Mouse (Mus musculus) forebrain, postnatal 0 days (tissue): Measurements from ENCODE around the gene Cfap99. TPM values are rescaled to one million over a fixed set of nuclear protein-coding genes. Genes with fewer than 3 reads are reported as not detected.

Experiments used
- ATAC-seq: fragments of 200-750 bp; cut with Nextera tagmentation; 2 replicates; pipeline ENCODE4 v1.8.0; 2017; ENCODE audit warnings: mild to moderate bottlenecking, moderate library complexity
- DNase-seq: peaks from one replicate; pipeline ENCODE4 v3.0.0-alpha.2; 2015
- H3K27ac ChIP-seq: fragments of 300-500 bp; sonication (generic); 2 replicates; pipeline ENCODE4 v1.5.1; 2014; ENCODE audit warnings: low read depth, mild to moderate bottlenecking, antibody characterized with exemption, low read length, moderate library complexity, mixed read lengths
- H3K27me3 ChIP-seq: fragments of 300-500 bp; sonication (generic); 2 replicates; pipeline ENCODE4 v1.6.1; 2014; ENCODE audit warnings: mild to moderate bottlenecking, low read length, mixed read lengths; ENCODE audit not compliant: insufficient read depth
- H3K36me3 ChIP-seq: fragments of 300-500 bp; sonication (generic); 2 replicates; pipeline ENCODE4 v1.6.1; 2014; ENCODE audit warnings: mild to moderate bottlenecking, moderate library complexity; ENCODE audit not compliant: insufficient read depth
- H3K4me1 ChIP-seq: fragments of 300-500 bp; sonication (generic); 2 replicates; pipeline ENCODE4 v1.6.1; 2014; ENCODE audit warnings: antibody characterized with exemption; ENCODE audit not compliant: insufficient read depth
- H3K4me2 ChIP-seq: fragments of 300-500 bp; sonication (generic); 2 replicates; pipeline ENCODE4 v1.6.1; 2014; ENCODE audit warnings: low read depth, mild to moderate bottlenecking, moderate library complexity
- H3K4me3 ChIP-seq: fragments of 300-500 bp; sonication (generic); 2 replicates; pipeline ENCODE4 v1.5.1; 2014; ENCODE audit warnings: low read depth, low read length, mixed read lengths
- H3K9ac ChIP-seq: fragments of 300-500 bp; sonication (generic); 2 replicates; pipeline ENCODE4 v1.6.1; 2014; ENCODE audit warnings: mild to moderate bottlenecking
- H3K9me3 ChIP-seq: fragments of 300-500 bp; sonication (generic); 2 replicates; pipeline ENCODE4 v1.6.1; 2016; ENCODE audit warnings: low read length
- CTCF ChIP-seq: sonication (generic); IDR thresholded peaks from 2 replicates; pipeline ENCODE4 v1.5.1; 2016; ENCODE audit warnings: antibody characterized with exemption, control low read depth, low read depth
- WGBS: fragments of 180-500 bp; shearing (Covaris S2); extraction: QIAGEN DNeasy Blood & Tissue Kit; methylation state at CpG from one replicate; pipeline ENCODE4 v1.1.7; 2014; 5-methylcytosine and 5-hydroxymethylcytosine counted together
- polyA plus RNA-seq: library from polyadenylated mRNA; unstranded; fragments of >200 nt; fragmentation: Nextera tagmentation; extraction: Ambion mirVana; gene quantifications from 2 replicates; pipeline ENCODE4 v1.2.1, GENCODE M21; 2015
- total RNA-seq: library from RNA; depleted of rRNA; stranded (reverse); fragments of >200 nt; gene quantifications from 2 replicates; pipeline ENCODE4 v1.2.3, GENCODE M21; 2014

Cfap99 gene
- total and polyA plus RNA-seq, 2 experiments from 2014 or later, result 0.23 to 0.24 TPM

DNA sequence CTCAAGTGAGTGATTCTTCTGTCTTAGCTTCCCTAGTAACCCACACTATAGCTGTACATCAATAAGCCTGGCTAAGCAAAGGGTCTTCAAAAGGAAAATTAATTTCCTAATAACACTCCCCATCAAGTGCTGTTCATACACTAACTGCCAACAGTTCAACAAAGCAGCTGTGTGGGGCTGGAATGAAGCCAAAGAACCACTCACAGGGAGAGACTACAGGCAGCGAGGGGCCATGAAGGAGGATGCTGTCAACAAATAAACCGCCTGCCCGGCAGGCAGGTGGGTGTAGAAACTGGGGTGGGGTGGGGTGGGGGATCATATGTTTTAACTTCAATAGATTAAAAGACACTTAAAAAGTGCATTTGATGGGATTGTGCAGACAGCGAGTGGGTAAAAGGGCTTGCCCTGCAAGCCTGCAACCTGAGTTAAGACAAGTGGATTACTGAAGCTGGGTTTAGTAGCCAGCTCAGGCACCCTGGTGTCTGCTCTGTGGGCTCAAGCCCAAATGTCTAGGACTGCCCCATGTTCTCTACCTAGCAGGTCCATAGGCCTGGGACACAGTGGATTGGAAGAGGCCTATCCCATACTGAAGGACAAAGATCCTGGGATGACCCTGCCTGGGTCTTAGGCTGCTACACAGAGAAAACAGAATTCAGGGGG, 36.0 kb upstream of the Cfap99 start:
- ATAC-seq (peak; percentile 77), DNase-seq (peak; percentile 71)
- no peaks in the 10 kb centered on the region for H3K36me3 ChIP-seq
- H3K4me3 ChIP-seq, result no peak overlapping the region
- 0 out of 2 replicates have a peak, but pooled peaks cover 9% of the 10 kb centered on the region for H3K4me1 ChIP-seq
- no peaks in the 10 kb centered on the region for H3K9me3 ChIP-seq
- 4% methylated on average over 4 of the region's 4 CpGs for WGBS
- H3K27ac ChIP-seq, result no peak overlapping the region
- no peak overlapping the region for H3K4me2 ChIP-seq
- TF ChIP-seq CTCF, result no peak
- no peaks in the 10 kb centered on the region for H3K27me3 ChIP-seq
- H3K9ac ChIP-seq, result no peak overlapping the region

DNA sequence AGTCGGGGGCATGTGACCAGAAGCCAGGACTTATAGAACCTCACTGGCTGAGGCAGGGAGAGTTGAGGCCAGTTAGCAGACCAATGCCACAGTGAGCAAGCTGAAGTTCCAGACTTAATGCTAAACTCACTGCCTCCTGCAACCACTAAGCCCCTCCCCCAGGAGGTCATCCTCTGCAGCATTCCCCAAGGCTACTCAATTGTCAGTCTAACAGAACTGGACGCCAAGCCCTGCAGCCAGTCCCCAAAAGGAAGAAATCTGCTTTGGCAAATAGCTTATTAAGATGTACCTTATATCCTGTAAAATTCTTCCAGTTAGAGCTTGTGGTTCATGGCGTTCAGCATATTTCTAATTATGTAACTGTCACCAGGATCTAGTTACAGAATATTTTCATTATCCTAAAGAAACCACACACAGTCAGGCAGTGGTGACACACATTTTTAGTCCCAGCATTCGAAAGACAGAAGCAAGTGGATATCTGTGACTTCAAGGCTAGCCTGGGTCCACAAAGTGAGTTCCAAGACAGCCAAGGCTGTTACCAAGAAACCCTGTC, 35.4 kb upstream of the Cfap99 start:
- Histone ChIP-seq H3K4me2 (no peak overlapping the region), H3K4me1 (0 out of 2 replicates have a peak, but pooled peaks cover 9% of the 10 kb centered on the region), H3K9me3 (no peaks in the 10 kb centered on the region), H3K27ac (no peak overlapping the region), H3K9ac (no peak overlapping the region), H3K27me3 (no peaks in the 10 kb centered on the region), H3K4me3 (no peak overlapping the region), H3K36me3 (no peaks in the 10 kb centered on the region)
- DNase-seq, result no peak
- 51% methylated on average over 4 of the region's 4 CpGs for WGBS
- TF ChIP-seq CTCF, result no peak
- no peak for ATAC-seq

DNA sequence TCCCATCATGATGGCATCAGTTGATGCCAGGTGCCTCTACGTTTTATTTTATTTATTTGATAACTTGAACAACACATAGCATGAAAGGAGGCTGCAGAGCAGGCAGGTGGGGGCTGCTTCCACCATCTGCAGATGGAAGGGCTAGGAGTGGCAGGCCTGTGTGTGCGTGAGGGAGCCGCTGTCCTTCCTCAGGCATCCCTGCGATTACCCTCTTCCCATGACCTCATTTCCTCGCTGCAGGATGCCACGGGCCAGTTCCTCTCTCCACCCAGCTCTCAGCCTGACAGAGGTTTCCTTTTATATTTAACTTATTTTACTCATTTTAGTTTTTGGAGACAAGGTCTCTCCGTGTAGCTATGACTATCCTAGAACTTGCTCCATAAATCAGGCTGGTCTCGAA, 34.1 kb upstream of the Cfap99 start:
- 0 out of 2 replicates have a peak, but pooled peaks cover 9% of the 10 kb centered on the region for H3K4me1 ChIP-seq
- no peak overlapping the region for H3K9ac ChIP-seq
- H3K27ac ChIP-seq, result no peak overlapping the region
- no peaks in the 10 kb centered on the region for H3K9me3 ChIP-seq
- TF ChIP-seq CTCF, result no peak
- no peak overlapping the region for H3K4me2 ChIP-seq
- ATAC-seq, result no peak
- H3K36me3 ChIP-seq, result no peaks in the 10 kb centered on the region
- WGBS, result 78% methylated on average over 8 of the region's 8 CpGs
- DNase-seq, result no peak
- H3K4me3 ChIP-seq, result no peak overlapping the region
- H3K27me3 ChIP-seq, result no peaks in the 10 kb centered on the region

DNA sequence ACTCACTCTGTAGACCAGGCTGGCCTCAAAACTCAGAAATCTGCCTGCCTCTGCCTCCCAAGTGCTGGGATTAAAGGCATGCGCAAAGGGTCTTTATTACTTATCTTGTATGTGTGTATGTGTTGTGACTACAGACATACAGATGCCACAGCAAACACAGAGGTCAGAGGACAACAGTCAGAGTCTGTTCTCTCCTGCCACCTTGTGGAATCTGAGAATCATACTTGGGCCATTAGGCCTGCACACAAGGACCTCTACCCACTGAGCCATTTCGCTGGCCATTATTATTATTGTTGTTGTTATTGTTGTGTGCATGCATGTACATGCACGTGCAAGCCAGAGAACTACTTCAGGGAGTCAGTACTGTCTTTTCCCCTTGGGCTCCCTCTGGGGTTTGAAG, 33.2 kb upstream of the Cfap99 start:
- H3K36me3 ChIP-seq, result no peaks in the 10 kb centered on the region
- H3K4me2 ChIP-seq, result no peak overlapping the region
- 0 out of 2 replicates have a peak, but pooled peaks cover 5% of the 10 kb centered on the region for H3K4me1 ChIP-seq
- ATAC-seq, result no peak
- no peak for DNase-seq
- TF ChIP-seq CTCF, result peak; percentile 47
- no peak overlapping the region for H3K27ac ChIP-seq
- no peak overlapping the region for H3K9ac ChIP-seq
- H3K9me3 ChIP-seq, result no peaks in the 10 kb centered on the region
- H3K4me3 ChIP-seq, result no peak overlapping the region
- no peaks in the 10 kb centered on the region for H3K27me3 ChIP-seq
- 89% methylated on average over 3 of the region's 3 CpGs for WGBS

DNA sequence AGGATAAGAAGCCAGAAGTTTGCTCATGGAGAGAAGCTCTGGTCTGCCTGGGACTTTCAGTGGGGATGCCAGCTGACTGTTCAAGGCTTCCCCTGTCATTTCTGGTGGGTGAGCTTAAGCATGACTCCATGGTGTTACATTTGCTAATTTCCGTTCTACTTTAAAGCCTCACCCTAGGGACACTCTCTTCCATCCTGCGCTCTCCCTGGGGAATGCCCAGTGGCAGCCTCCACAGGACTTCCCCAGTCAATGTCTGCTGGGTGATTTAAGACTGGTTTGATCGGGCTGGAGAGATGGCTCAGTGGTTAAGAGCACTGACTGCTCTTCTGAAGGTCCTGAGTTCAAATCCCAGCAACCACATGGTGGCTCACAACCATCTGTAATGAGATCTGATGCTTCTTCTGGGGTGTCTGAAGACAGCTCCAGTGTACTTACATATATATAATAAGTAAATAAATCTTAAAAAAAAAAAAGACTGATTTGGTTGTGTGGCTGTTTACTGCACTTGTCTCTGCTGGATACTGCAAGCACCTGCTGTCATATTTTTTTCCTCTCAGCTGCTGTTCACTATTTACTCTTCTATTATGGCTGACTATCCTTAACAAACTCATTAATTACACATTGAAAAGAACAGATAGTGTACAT, 29.1 kb upstream of the Cfap99 start:
- Histone ChIP-seq H3K9ac (no peak overlapping the region), H3K4me3 (no peak overlapping the region), H3K4me1 (no peaks in the 10 kb centered on the region), H3K9me3 (no peaks in the 10 kb centered on the region), H3K27me3 (no peaks in the 10 kb centered on the region), H3K4me2 (no peak overlapping the region), H3K36me3 (no peaks in the 10 kb centered on the region), H3K27ac (no peak overlapping the region)
- WGBS, result 72% methylated on average over 3 of the region's 3 CpGs
- TF ChIP-seq CTCF, result no peak
- DNase-seq, result no peak
- no peak for ATAC-seq

DNA sequence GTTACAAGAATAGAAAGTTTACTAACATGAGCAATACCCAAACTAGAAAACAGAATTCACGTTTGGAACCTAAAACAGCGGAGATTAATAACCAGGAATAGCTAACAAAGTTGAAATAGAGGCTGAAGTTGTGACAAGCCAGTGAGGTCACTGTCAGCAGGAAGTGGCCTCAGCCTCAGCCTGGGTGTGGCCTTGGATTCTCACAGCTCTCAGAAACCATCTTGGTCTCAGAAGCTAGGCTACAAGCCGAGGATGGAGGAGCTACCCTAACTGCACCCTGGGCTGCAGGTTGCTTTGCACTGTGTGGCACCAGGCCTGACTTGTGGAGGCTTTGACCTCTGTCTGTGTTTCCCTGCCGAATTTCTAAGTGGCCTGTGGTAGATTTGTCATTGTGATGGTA, 22.3 kb upstream of the Cfap99 start:
- Histone ChIP-seq H3K9me3 (no peaks in the 10 kb centered on the region), H3K27ac (no peak overlapping the region), H3K36me3 (no peaks in the 10 kb centered on the region), H3K4me2 (no peak overlapping the region), H3K4me3 (no peak overlapping the region), H3K4me1 (no peaks in the 10 kb centered on the region), H3K9ac (no peak overlapping the region), H3K27me3 (no peaks in the 10 kb centered on the region)
- no peak for DNase-seq
- no peak for ATAC-seq
- WGBS, result 77% methylated on average over 4 of the region's 4 CpGs
- no peak for TF ChIP-seq CTCF
